8 mouse cellular contexts compared by ENCODE assay signal in genomic region chr10:80330888-80331287, GRCm38 (mm10). TPM values are rescaled to one million over a fixed set of nuclear protein-coding genes. Genes with fewer than 3 reads are reported as not detected.
DNase-seq lines count a peak whose midpoint lies in the region; ATAC-seq and TF ChIP-seq lines count a peak whose summit lies in the region.
"Had no signal": no experiment of that assay in that cellular context is flagged by ENCODE, and none has a peak within 500 bp of the region (broad histone marks: within the 10 kb centered on the region; RNA-seq: fewer than 3 reads in every experiment).

No protein-coding gene starts in this region.

- no peaks in the 10 kb centered on the region for H3K36me3 ChIP-seq in lung, embryonic 15.5 days
- H3K36me3 ChIP-seq in forebrain, embryonic 12.5 days (replicated peaks): no peaks in the 10 kb centered on the region
- H3K36me3 ChIP-seq in limb, embryonic 11.5 days (ENCODE audit: control insufficient read depth, insufficient read depth, low read length): no peaks in the 10 kb centered on the region
- H3K36me3 ChIP-seq in small intestine, adult 2 months (ENCODE audit: control insufficient read depth, insufficient read depth, low read length): peaks cover 20% of the 10 kb centered on the region

- no peak for DNase-seq in lung, postnatal 10 days
- DNase-seq in limb, embryonic 11.5 days (ENCODE audit: low spot score): no peak
- DNase-seq in gastrocnemius, postnatal 36 days: no peak
- no peak for DNase-seq in natural killer cell, adult 2 months (ENCODE audit: low spot score in 2 of 2)
- DNase-seq: cerebellum, adult 11 months had no signal

- peak overlapping the region; percentile 53 for H3K4me3 ChIP-seq in lung, embryonic 15.5 days
- no peak overlapping the region for H3K4me3 ChIP-seq in forebrain, embryonic 12.5 days (replicated peaks)
- no peak overlapping the region; the same call in 1 of the 2 replicates for H3K4me3 ChIP-seq in limb, embryonic 11.5 days (ENCODE audit: low read depth, low read length)
- H3K4me3 ChIP-seq in small intestine, adult 2 months (ENCODE audit: low read depth, low read length): peak overlapping the region; percentile 87

- no peaks in the 10 kb centered on the region for H3K9me3 ChIP-seq in lung, embryonic 15.5 days
- no peaks in the 10 kb centered on the region for H3K9me3 ChIP-seq in forebrain, embryonic 12.5 days
- no peaks in the 10 kb centered on the region for H3K9me3 ChIP-seq in limb, embryonic 11.5 days (ENCODE audit: control insufficient read depth, low read length)

- TF ChIP-seq POLR2A in small intestine, adult 2 months (IDR thresholded peaks at IDR 0.05; ENCODE audit: low read depth, low read length): no peak

- no peak for TF ChIP-seq CTCF in small intestine, adult 2 months (IDR thresholded peaks at IDR 0.05; ENCODE audit: extremely low read depth, insufficient read length, insufficient replicate concordance, low read depth, low read length)

- peaks cover 14% of the 10 kb centered on the region; the same call in 1 of the 2 replicates for H3K27me3 ChIP-seq in lung, embryonic 15.5 days
- peaks cover 32% of the 10 kb centered on the region for H3K27me3 ChIP-seq in forebrain, embryonic 12.5 days
- H3K27me3 ChIP-seq in limb, embryonic 11.5 days (ENCODE audit: control insufficient read depth, insufficient read depth, low read length): peaks cover 3% of the 10 kb centered on the region; the same call in 1 of the 2 replicates
- no peaks in the 10 kb centered on the region for H3K27me3 ChIP-seq in small intestine, adult 2 months (ENCODE audit: control insufficient read depth, insufficient read depth, low read length)

- no peak for ATAC-seq in lung, embryonic 15.5 days (ENCODE audit: borderline replicate concordance, extremely low read depth, low FRiP score, low TSS enrichment)
- no peak for ATAC-seq in forebrain, embryonic 12.5 days (ENCODE audit: low FRiP score)
- no peak for ATAC-seq in limb, embryonic 11.5 days (ENCODE audit: insufficient number of reproducible peaks, low FRiP score, low TSS enrichment, low read depth)

- peaks cover 30% of the 10 kb centered on the region for H3K4me1 ChIP-seq in lung, embryonic 15.5 days
- peaks cover 15% of the 10 kb centered on the region for H3K4me1 ChIP-seq in forebrain, embryonic 12.5 days
- H3K4me1 ChIP-seq in limb, embryonic 11.5 days (ENCODE audit: control insufficient read depth, insufficient read depth, low read length): peaks cover 13% of the 10 kb centered on the region
- peaks cover 22% of the 10 kb centered on the region for H3K4me1 ChIP-seq in small intestine, adult 2 months (ENCODE audit: control insufficient read depth, insufficient read depth, insufficient read length, low read length)

- peak overlapping the region; percentile 43 for H3K27ac ChIP-seq in lung, embryonic 15.5 days
- H3K27ac ChIP-seq in forebrain, embryonic 12.5 days: no peak overlapping the region
- H3K27ac ChIP-seq in limb, embryonic 11.5 days (replicated peaks; ENCODE audit: low read depth, low read length): no peak overlapping the region
- H3K27ac ChIP-seq in small intestine, adult 2 months (ENCODE audit: insufficient read depth, low read depth, low read length): peak overlapping the region; percentile 97

- H3K4me2 ChIP-seq in lung, embryonic 15.5 days: peak overlapping the region; percentile 98
- peak overlapping the region; percentile 83 for H3K4me2 ChIP-seq in forebrain, embryonic 12.5 days
- no peak overlapping the region; the same call in 1 of the 2 replicates for H3K4me2 ChIP-seq in limb, embryonic 11.5 days (ENCODE audit: low read depth, severe bottlenecking)

- intact Hi-C loops in gastrocnemius, postnatal 36 days (cut with DNase I): no loop called here

- 46% methylated on average over 2 of the region's 2 CpGs for WGBS in lung, embryonic 15.5 days
- 85% methylated on average over 2 of the region's 2 CpGs for WGBS in forebrain, embryonic 12.5 days
- WGBS in limb, embryonic 11.5 days: 77% methylated on average over 2 of the region's 2 CpGs
- 17% methylated on average over 2 of the region's 2 CpGs for WGBS in small intestine, adult 2 months

- peak overlapping the region; percentile 49; the same call in 1 of the 2 replicates for H3K9ac ChIP-seq in lung, embryonic 15.5 days
- H3K9ac ChIP-seq in forebrain, embryonic 12.5 days: no peak overlapping the region
- 0 out of 2 replicates have a peak overlapping the region, but pooled peaks have one; percentile 50 for H3K9ac ChIP-seq in limb, embryonic 11.5 days (ENCODE audit: low read length)

RNA-seq across cellular contexts. Expression of gene Reep6, which starts 1.1 kb away (rescaled TPM):
- polyA plus RNA-seq in lung, embryonic 15.5 days (2015; fragmentation: Nextera tagmentation; extraction: Ambion mirVana): 13.8 and 14.2 TPM in 2 replicates
- 4.1 and 4.4 TPM in 2 replicates for polyA plus RNA-seq in forebrain, embryonic 12.5 days (2016; fragmentation: Nextera tagmentation; extraction: Ambion mirVana)
- polyA plus RNA-seq in limb, embryonic 11.5 days (2014; fragmentation: Nextera tagmentation; extraction: Ambion mirVana): 5.2 and 7.2 TPM in 2 replicates
- polyA plus RNA-seq in small intestine, adult 2 months (2012; rRNA removed): 186 and 287 TPM in 2 replicates
- 1 to 10 TPM; 1.3 to 1.5 TPM for total RNA-seq in gastrocnemius, postnatal 36 days (2021)

RNA-seq across cellular contexts. Expression of gene Pcsk4, which starts 1.6 kb away (rescaled TPM):
- 3.4 and 4.0 TPM in 2 replicates for polyA plus RNA-seq in lung, embryonic 15.5 days (2015; fragmentation: Nextera tagmentation; extraction: Ambion mirVana)
- polyA plus RNA-seq in forebrain, embryonic 12.5 days (2016; fragmentation: Nextera tagmentation; extraction: Ambion mirVana): 3.7 and 3.8 TPM in 2 replicates
- 4.4 and 5.3 TPM in 2 replicates for polyA plus RNA-seq in limb, embryonic 11.5 days (2014; fragmentation: Nextera tagmentation; extraction: Ambion mirVana)
- 18.0 and 27.0 TPM in 2 replicates for polyA plus RNA-seq in small intestine, adult 2 months (2012; rRNA removed)
- 1 to 10 TPM; 1.1 to 2.0 TPM for total RNA-seq in gastrocnemius, postnatal 36 days (2021)

RNA-seq across cellular contexts. Expression of gene 2310011J03Rik, which starts 10.6 kb away (rescaled TPM):
- polyA plus RNA-seq in lung, embryonic 15.5 days (2015; fragmentation: Nextera tagmentation; extraction: Ambion mirVana): 47.7 and 51.9 TPM in 2 replicates
- 42.6 and 44.4 TPM in 2 replicates for polyA plus RNA-seq in forebrain, embryonic 12.5 days (2016; fragmentation: Nextera tagmentation; extraction: Ambion mirVana)
- 38.1 and 45.0 TPM in 2 replicates for polyA plus RNA-seq in limb, embryonic 11.5 days (2014; fragmentation: Nextera tagmentation; extraction: Ambion mirVana)
- polyA plus RNA-seq in small intestine, adult 2 months (2012; rRNA removed): 47.4 and 74.1 TPM in 2 replicates
- total RNA-seq in gastrocnemius, postnatal 36 days (2021): 1 to 10 TPM; 5.5 to 6.2 TPM

RNA-seq across cellular contexts. Expression of gene Adamtsl5, which starts 17.3 kb away (rescaled TPM):
- 2.5 and 3.4 TPM in 2 replicates for polyA plus RNA-seq in lung, embryonic 15.5 days (2015; fragmentation: Nextera tagmentation; extraction: Ambion mirVana)
- 0.17 and 0.55 TPM in 2 replicates for polyA plus RNA-seq in forebrain, embryonic 12.5 days (2016; fragmentation: Nextera tagmentation; extraction: Ambion mirVana)
- 0.28 and 0.41 TPM in 2 replicates for polyA plus RNA-seq in limb, embryonic 11.5 days (2014; fragmentation: Nextera tagmentation; extraction: Ambion mirVana)
- 74.2 and 136 TPM in 2 replicates for polyA plus RNA-seq in small intestine, adult 2 months (2012; rRNA removed)
- 10 to 100 TPM; 27.4 to 38.1 TPM for total RNA-seq in gastrocnemius, postnatal 36 days (2021)

RNA-seq across cellular contexts. Expression of gene Plk5, which starts 25.4 kb away (rescaled TPM):
- polyA plus RNA-seq in lung, embryonic 15.5 days (2015; fragmentation: Nextera tagmentation; extraction: Ambion mirVana): 0.74 and 1.0 TPM in 2 replicates
- 0.23 and 0.40 TPM in 2 replicates for polyA plus RNA-seq in forebrain, embryonic 12.5 days (2016; fragmentation: Nextera tagmentation; extraction: Ambion mirVana)
- 0.49 and 0.61 TPM in 2 replicates for polyA plus RNA-seq in limb, embryonic 11.5 days (2014; fragmentation: Nextera tagmentation; extraction: Ambion mirVana)
- polyA plus RNA-seq in small intestine, adult 2 months (2012; rRNA removed): 0.75 and 5.9 TPM in 2 replicates
- under 1 TPM; 0.15 to 0.20 TPM for total RNA-seq in gastrocnemius, postnatal 36 days (2021)

Comparison
In these comparisons a context has a peak if more than half of its experiments do, and no peak if none do; other contexts are left out.
1. H3K27ac ChIP-seq: peak in lung, embryonic 15.5 days (single experiment) and small intestine, adult 2 months (single experiment); none in forebrain, embryonic 12.5 days (single experiment) and limb, embryonic 11.5 days (single experiment).
2. H3K4me3 ChIP-seq: peak in lung, embryonic 15.5 days (single experiment) and small intestine, adult 2 months (single experiment); none in forebrain, embryonic 12.5 days (single experiment) and limb, embryonic 11.5 days (single experiment).
3. RNA of gene Reep6, which starts 1.1 kb away (polyA plus RNA-seq): 186 to 287 TPM in small intestine, adult 2 months; 13.8 to 14.2 TPM in lung, embryonic 15.5 days, 5.2 to 7.2 TPM in limb, embryonic 11.5 days and 4.1 to 4.4 TPM in forebrain, embryonic 12.5 days; every median in the first group is over 10 times any median in the second.